Mouse (Mus musculus) adrenal gland, postnatal 14 days (tissue): ENCODE results near the gene Cfap57. TPM values are rescaled to one million over a fixed set of nuclear protein-coding genes. Genes with fewer than 3 reads are reported as not detected.

Source experiments
- DNase-seq: peaks from one replicate; pipeline ENCODE4 v3.0.0; 2021; ENCODE audit warnings: mixed read lengths
- long read RNA-seq, 2 experiments: library from polyadenylated mRNA; stranded (forward); transcript quantifications; one replicate each; pipeline ENCODE4 v2.0.0; 2021
- total RNA-seq: library from RNA; stranded (reverse); gene quantifications from 2 replicates; pipeline ENCODE4 v1.2.3, GENCODE M21; 2021

Gene Cfap57
- not detected in 2 replicates for total RNA-seq
- long read RNA-seq, experiment 1, result 0 reads
- long read RNA-seq, experiment 2, result 0 reads

GRCm38 (mm10) chr4:118620279-118620966 is at the start of gene Cfap57, which contains the start of gene Ebna1bp2:
Cfap57 (minus strand) TSS chr4:118620777.
Ebna1bp2 (plus strand) TSS chr4:118620799.
- peak; percentile 94 for DNase-seq

GRCm38 (mm10) chr4:118658652-118659051 is 38.1 kb upstream of the Cfap57 start, which contains the start of gene Olfr62:
Olfr62 (plus strand) TSS chr4:118658952.
- no peak for DNase-seq

GRCm38 (mm10) chr4:118645234-118645633 is 24.7 kb upstream of the Cfap57 start:
- DNase-seq, result peak; percentile 73

DNA sequence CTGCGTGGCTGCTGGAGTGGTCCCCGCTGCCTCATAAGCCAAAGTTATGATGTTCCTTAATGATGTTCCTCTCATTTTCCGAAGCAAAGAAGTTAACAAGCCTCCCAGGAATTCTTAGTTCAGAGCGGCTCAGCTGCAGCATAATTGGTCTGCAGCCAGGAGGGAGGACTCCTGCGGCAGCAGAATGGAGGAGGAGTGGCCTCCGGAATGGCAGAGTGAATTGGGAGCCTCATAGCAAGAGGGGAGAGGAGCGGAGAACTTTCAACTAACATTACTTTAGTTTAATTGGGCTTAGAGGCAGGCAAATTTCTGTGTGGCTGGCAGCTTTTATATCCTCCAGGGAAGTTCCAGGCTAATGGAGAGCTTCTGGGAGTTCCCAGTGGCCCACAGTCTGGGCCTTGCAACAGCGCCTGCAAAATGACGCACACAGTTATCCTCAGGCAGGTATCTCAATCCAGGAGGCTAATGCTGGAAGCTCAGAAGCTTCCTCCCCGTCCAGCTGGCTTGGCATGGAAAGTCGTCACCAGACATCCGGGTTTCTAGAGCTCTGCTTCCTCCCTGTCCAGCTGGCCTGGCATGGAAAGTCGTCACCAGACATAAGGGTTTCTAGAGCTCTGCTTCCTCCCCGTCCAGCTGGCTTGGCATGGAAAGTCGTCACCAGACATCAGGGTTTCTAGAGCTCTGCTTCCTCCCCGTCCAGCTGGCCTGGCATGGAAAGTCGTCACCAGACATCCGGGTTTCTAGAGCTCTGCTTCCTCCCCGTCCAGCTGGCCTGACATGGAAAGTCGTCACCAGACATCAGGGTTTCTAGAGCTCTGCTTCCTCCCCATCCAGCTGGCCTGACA is 22.0 kb upstream of the Cfap57 start:
- no peak for DNase-seq

- no peak for DNase-seq
These were observed 9.7 kb upstream of the Cfap57 start for GRCm38 (mm10) chr4:118630261-118630660.

- no peak for DNase-seq
These were observed 1.2 kb upstream of the Cfap57 start for GRCm38 (mm10) chr4:118621781-118622180.

- no peak for DNase-seq
These were observed 367 bp upstream of the Cfap57 start for GRCm38 (mm10) chr4:118620967-118621320.

DNA sequence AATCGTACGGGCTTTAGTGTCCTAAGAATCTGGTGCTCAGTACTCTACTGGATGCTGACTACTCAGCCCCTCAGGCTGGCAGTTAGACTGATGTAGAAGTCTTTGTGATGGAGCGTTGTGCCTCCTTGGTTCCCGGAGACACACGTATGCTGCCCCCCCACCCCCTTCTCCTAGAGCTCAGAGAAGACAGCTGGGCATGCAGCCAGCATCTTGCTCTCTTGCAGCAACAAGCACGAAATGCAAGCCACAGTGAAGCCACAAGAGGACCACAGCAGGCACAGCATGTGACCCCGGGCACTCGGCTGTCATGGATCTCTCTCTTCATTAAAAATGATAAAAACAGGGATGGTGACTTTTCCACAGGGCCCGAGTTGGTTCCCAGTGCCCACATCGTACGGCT is 5.2 kb downstream of the Cfap57 start:
- no peak for DNase-seq

GRCm38 (mm10) chr4:118612619-118613018 is 8.0 kb downstream of the Cfap57 start:
- DNase-seq, result peak; percentile 75

GRCm38 (mm10) chr4:118609836-118610235 is 10.7 kb downstream of the Cfap57 start:
- no peak for DNase-seq

DNA sequence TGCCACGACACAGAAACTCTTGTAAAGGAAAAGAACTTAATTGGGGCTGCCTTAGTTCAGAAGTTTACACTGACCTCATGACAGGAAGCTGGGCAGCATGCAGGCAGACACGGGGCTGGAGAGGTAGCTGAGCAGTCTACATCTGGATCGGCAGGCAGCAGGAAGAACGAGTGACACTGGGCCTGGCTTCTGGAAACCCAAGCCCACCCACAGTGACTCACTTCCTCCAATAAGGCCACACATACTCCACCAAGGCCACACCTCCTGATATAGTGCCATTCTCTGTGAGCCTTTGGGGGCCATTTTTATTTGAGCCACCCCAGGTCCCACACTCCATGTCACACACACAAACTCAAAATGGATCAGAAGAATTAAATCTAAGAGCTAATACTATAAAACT is 16.5 kb downstream of the Cfap57 start:
- DNase-seq, result no peak

GRCm38 (mm10) chr4:118589733-118590130 is 30.8 kb downstream of the Cfap57 start:
- DNase-seq, result no peak

GRCm38 (mm10) chr4:118589053-118589732 is 31.4 kb downstream of the Cfap57 start:
- no peak for DNase-seq

GRCm38 (mm10) chr4:118582629-118583028 is 37.9 kb downstream of the Cfap57 start:
- no peak for DNase-seq

GRCm38 (mm10) chr4:118581508-118581907 is 39.1 kb downstream of the Cfap57 start:
- DNase-seq, result no peak

DNA sequence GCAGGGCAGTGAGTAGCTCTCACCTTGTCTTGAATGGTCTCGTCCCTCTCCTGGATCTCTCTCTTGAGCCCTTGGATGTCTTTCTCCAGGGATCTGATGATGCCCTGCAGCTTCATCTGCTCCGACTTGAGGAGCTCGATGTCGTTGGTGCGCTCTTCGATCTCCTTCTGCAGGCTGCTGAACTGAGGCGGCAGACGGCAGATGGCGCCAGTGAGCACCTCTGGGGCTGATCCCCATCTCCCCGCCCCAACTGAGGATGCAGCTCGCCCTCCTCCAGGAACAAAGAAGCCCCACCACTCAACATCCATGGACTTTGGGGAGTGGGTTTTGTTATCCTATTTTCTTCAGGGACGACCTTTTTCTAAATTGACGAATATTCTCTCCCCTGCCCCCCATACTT is 41.3 kb downstream of the Cfap57 start:
- DNase-seq, result peak; percentile 53

GRCm38 (mm10) chr4:118576097-118576496 is 44.5 kb downstream of the Cfap57 start:
- peak; percentile 89 for DNase-seq

GRCm38 (mm10) chr4:118571441-118571840 is 49.1 kb downstream of the Cfap57 start:
- DNase-seq, result no peak

DNA sequence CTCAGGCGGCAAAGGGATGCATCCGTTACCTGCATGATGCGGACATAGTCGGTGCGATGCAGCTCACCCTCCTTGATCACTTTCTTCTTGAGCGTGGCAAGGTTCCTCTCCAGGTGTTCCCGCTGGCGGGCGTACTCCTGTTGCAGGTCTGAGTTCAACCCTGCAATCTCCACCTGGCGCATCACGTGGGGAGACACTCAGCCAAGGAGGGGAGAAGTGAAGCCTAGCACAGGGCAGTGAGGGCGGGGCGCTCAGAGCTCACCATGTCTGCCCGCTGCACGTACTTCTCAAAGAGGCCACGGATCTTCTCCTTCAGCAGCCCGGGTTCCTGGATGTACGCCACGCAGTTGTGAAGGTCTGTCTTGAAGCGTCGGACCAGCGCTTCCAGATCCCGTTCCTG is 51.3 kb downstream of the Cfap57 start:
- DNase-seq, result no peak

- DNase-seq, result no peak
These were observed 51.9 kb downstream of the Cfap57 start for GRCm38 (mm10) chr4:118568709-118569108.

- peak; percentile 71 for DNase-seq
These were observed 54.4 kb downstream of the Cfap57 start for GRCm38 (mm10) chr4:118566161-118566676.

DNA sequence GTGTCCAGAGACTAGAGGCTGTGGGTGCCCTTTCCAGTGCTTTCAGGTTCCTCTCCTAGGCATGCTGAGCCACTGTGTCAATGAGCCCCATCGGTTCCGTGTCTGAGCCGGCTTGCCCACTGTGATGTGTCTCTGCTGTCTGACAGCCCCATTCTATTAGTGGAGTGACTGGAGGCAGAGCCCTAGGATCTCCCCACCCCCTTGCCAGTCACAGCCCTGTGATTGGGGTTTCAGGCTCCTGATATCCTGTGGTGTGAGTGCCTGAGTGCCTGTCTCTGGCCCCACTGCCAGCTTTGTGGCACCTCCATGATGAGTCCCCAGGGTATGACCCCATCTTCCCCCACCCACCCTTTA is 55.7 kb downstream of the Cfap57 start:
- DNase-seq, result no peak
